Mouse (Mus musculus) forelimb bud, embryonic 11.5 days (tissue): Measurements from ENCODE around the gene Prdx6b.

ENCODE experiments used
- DNase-seq: peaks from one replicate; pipeline ENCODE4 v3.0.0-alpha.2; 2012; ENCODE audit warnings: low read depth, low spot score

Prdx6b gene

DNA sequence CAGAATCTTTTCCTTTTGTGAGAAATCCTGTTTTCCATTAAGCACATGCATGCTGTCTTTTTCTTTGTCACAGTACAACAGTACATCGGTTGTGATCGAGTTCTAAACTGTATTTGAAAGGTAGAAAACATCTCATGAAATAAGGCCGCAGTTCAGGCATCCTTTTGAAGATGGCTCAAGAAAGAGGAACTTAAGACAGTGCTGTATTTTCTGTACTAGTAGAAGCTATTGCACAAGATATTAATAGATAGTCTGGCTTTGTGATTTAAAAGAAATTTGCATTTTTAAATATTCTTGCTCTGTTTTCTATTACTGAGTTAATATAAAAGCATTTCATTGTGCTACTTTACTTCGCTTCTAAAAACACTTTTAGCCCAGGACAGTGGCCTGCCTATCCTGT lies 30.6 kb downstream of the Prdx6b start:
- no peak for DNase-seq

GRCm38 (mm10) chr2:80325779-80326178 lies 33.5 kb downstream of the Prdx6b start:
- no peak for DNase-seq

GRCm38 (mm10) chr2:80327272-80327671 lies 35.0 kb downstream of the Prdx6b start:
- no peak for DNase-seq

DNA sequence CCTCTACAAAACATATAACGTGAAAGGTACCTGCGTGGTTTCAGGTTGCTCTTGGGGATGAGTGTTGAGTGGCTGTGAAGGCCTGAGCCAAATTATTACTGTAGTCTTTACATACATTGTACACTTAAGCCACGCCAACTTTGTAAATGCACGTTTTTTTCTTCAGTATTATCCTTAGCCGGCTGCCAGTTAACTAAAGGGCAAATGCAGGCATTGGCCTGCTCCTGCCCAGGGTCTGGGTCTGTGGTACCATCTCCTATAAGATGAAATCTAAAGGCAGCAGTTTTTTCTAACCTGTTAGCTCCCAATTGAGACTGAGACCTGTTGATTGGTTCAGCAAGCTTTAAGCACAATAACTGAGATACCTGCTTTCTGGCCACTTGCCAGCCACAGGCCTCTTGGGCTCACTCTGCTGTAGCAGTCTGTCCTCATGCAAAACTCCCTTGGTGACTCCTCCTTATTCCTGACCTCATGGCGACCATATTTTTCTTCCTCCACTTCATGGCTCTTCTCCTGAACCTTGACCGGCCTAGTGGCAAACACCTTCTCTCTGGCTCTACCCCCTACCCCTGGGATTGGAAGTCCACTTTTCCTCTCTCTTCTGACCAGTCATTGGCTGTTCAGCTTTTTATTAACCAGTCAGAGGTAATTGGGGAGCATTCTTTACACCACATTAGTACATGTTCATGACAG lies 36.8 kb downstream of the Prdx6b start:
- DNase-seq = no peak

DNA sequence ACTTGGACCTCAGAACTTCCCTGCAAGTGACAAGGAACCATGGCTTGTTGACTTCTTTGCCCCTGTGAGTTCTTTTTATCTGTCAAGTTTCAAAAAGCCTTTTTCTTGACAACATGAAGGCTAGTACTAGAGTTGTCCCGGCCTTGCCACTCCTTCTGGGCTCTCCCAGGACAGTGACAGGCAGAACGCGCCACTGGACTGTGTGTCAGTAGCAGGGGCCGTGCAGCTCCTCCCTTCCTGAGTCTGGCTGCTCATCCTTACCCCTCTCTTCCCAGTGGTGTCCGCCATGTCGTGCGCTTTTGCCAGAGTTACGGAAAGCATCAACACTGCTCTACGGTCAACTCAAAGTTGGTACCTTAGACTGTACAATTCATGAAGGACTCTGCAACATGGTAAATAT lies 48.3 kb downstream of the Prdx6b start:
- no peak for DNase-seq
